Mouse (Mus musculus) CH12.LX (cell line): Measurements from ENCODE around the gene Vps51. TPM values are rescaled to one million over a fixed set of nuclear protein-coding genes. Genes with fewer than 3 reads are reported as not detected.

Experiments
- DNase-seq: peaks from one replicate; pipeline ENCODE4 v3.0.0-alpha.2; 2013; ENCODE audit errors: extremely low read depth
- H3K27ac ChIP-seq: 2 replicates; pipeline ENCODE4 v1.5.1; 2012; ENCODE audit warnings: low read depth, mild to moderate bottlenecking, control low read depth, moderate library complexity; ENCODE audit not compliant: insufficient read depth
- H3K27me3 ChIP-seq: replicated peaks from 2 replicates; pipeline ENCODE3; 2012; ENCODE audit warnings: inconsistent platforms
- H3K36me3 ChIP-seq, 2 experiments: replicated peaks in 1 of 2; 2 replicates each; pipeline versions ENCODE3 to v1.6.1; 2012; ENCODE audit warnings: inconsistent platforms in 1 of 2, low read length in 1 of 2, mild to moderate bottlenecking in 1 of 2, mixed read lengths in 1 of 2, moderate library complexity in 1 of 2; ENCODE audit not compliant: control insufficient read depth in 1 of 2, insufficient read depth in 1 of 2
- H3K4me1 ChIP-seq, 2 experiments: 2 replicates each; pipeline ENCODE4 v1.6.1; 2012; ENCODE audit warnings: inconsistent platforms in 1 of 2, moderate library complexity in 1 of 2; ENCODE audit not compliant: insufficient read depth in 2 of 2, control insufficient read depth in 1 of 2
- H3K4me2 ChIP-seq: 2 replicates; pipeline ENCODE4 v1.6.1; 2012; ENCODE audit warnings: low read depth, mild to moderate bottlenecking, control low read depth; ENCODE audit not compliant: poor library complexity, insufficient read depth, severe bottlenecking
- H3K4me3 ChIP-seq, 3 experiments: fragments of 150-350 bp in 1 of 3; sonication (generic) in 1 of 3; replicated peaks in 1 of 3; 2 replicates each; pipeline versions ENCODE3 to v1.5.1; 2011 to 2012; ENCODE audit warnings: low read depth in 2 of 3, low read length in 2 of 3, mild to moderate bottlenecking in 2 of 3, moderate library complexity in 2 of 3, control low read depth in 1 of 3, improper control_type of control experiment in 1 of 3, inconsistent platforms in 1 of 3, mixed read lengths in 1 of 3; ENCODE audit not compliant: poor library complexity in 1 of 3
- H3K79me2 ChIP-seq: replicated peaks from 2 replicates; pipeline ENCODE4 v1.6.1; 2012; ENCODE audit warnings: mild to moderate bottlenecking, moderate library complexity; ENCODE audit not compliant: control insufficient read depth, poor library complexity, insufficient read depth, severe bottlenecking; ENCODE audit errors: extremely low read depth
- H3K9ac ChIP-seq: 2 replicates; pipeline ENCODE4 v1.6.1; 2012; ENCODE audit warnings: low read depth, mild to moderate bottlenecking, control low read depth, moderate library complexity; ENCODE audit not compliant: insufficient read depth
- H3K9me3 ChIP-seq: replicated peaks from 2 replicates; pipeline ENCODE3; 2012; ENCODE audit warnings: low read length, inconsistent platforms, mixed read lengths
- BHLHE40 ChIP-seq: IDR thresholded peaks from 2 replicates; pipeline ENCODE4 v1.6.1; 2011; ENCODE audit warnings: mild to moderate bottlenecking, low read depth, low read length, improper control_type of control experiment
- CHD1 ChIP-seq: IDR thresholded peaks from 2 replicates; pipeline ENCODE4 v1.6.1; 2012; ENCODE audit warnings: low read depth, low read length, improper control_type of control experiment, inconsistent platforms
- CHD2 ChIP-seq: IDR thresholded peaks from 2 replicates; pipeline ENCODE4 v1.6.1; 2011; ENCODE audit warnings: low read length, improper control_type of control experiment
- E2F4 ChIP-seq: IDR thresholded peaks from 2 replicates; pipeline ENCODE4 v1.6.1; 2011; ENCODE audit warnings: low read depth, low read length, improper control_type of control experiment; ENCODE audit not compliant: insufficient replicate concordance
- ELF1 ChIP-seq: IDR thresholded peaks from 2 replicates; pipeline ENCODE4 v1.6.1; 2014; ENCODE audit warnings: low read depth, mild to moderate bottlenecking, inconsistent platforms, low read length, improper control_type of control experiment
- EP300 ChIP-seq: IDR thresholded peaks from 2 replicates; pipeline ENCODE4 v1.6.1; 2011; ENCODE audit warnings: low read length, improper control_type of control experiment
- ETS1 ChIP-seq: conservative IDR thresholded peaks from 2 replicates; pipeline ENCODE4 v1.6.1; 2012; ENCODE audit warnings: low read depth, mild to moderate bottlenecking, inconsistent platforms, low read length, improper control_type of control experiment, moderate library complexity
- IRF4 ChIP-seq: IDR thresholded peaks from 2 replicates; pipeline ENCODE4 v1.6.1; 2014; ENCODE audit warnings: low read depth, mild to moderate bottlenecking, inconsistent platforms, low read length, improper control_type of control experiment
- KAT2A ChIP-seq: IDR thresholded peaks from 2 replicates; pipeline ENCODE4 v1.6.1; 2012; ENCODE audit warnings: low read length, improper control_type of control experiment, inconsistent platforms; ENCODE audit not compliant: insufficient replicate concordance
- MAZ ChIP-seq: IDR thresholded peaks from 2 replicates; pipeline ENCODE4 v1.6.1; 2012; ENCODE audit warnings: low read depth, mild to moderate bottlenecking, inconsistent platforms, low read length, improper control_type of control experiment, moderate library complexity
- MEF2A ChIP-seq: IDR thresholded peaks from 2 replicates; pipeline ENCODE4 v1.6.1; 2014; ENCODE audit warnings: low read depth, mild to moderate bottlenecking, inconsistent platforms, low read length, improper control_type of control experiment, borderline replicate concordance
- MYC ChIP-seq: IDR thresholded peaks from 2 replicates; pipeline ENCODE4 v1.6.1; 2011; ENCODE audit warnings: low read depth, mild to moderate bottlenecking, improper control_type of control experiment, low read length
- NRF1 ChIP-seq: IDR thresholded peaks from 2 replicates; pipeline ENCODE4 v1.6.1; 2014; ENCODE audit warnings: low read depth, mild to moderate bottlenecking, inconsistent platforms, low read length, improper control_type of control experiment, moderate library complexity
- POLR2A ChIP-seq: IDR thresholded peaks from 2 replicates; pipeline ENCODE4 v1.6.1; 2011; ENCODE audit warnings: low read depth, mild to moderate bottlenecking, improper control_type of control experiment, low read length
- POLR2AphosphoS2 ChIP-seq: IDR thresholded peaks from 2 replicates; pipeline ENCODE4 v1.6.1; 2011; ENCODE audit warnings: low read depth, low read length, improper control_type of control experiment
- SIN3A ChIP-seq: IDR thresholded peaks from 2 replicates; pipeline ENCODE4 v1.6.1; 2012; ENCODE audit warnings: low read length, improper control_type of control experiment, inconsistent platforms
- TBP ChIP-seq: conservative IDR thresholded peaks from 2 replicates; pipeline ENCODE4 v1.6.1; 2011; ENCODE audit warnings: low read depth, low read length, improper control_type of control experiment
- TCF12 ChIP-seq: IDR thresholded peaks from 2 replicates; pipeline ENCODE4 v1.6.1; 2014; ENCODE audit warnings: low read depth, mild to moderate bottlenecking, inconsistent platforms, low read length, improper control_type of control experiment
- USF1 ChIP-seq: IDR thresholded peaks from 2 replicates; pipeline ENCODE4 v1.6.1; 2014; ENCODE audit warnings: low read depth, mild to moderate bottlenecking, inconsistent platforms, low read length, improper control_type of control experiment
- ZNF384 ChIP-seq: IDR thresholded peaks from 2 replicates; pipeline ENCODE4 v1.6.1; 2012; ENCODE audit warnings: low read depth, low read length, improper control_type of control experiment, inconsistent platforms
- dilution Hi-C: fragments of 300-500 bp; cut with MboI; formaldehyde crosslinking; loops from 2 replicates; pipeline ENCODE4 v1.14.3; 2020; ENCODE audit warnings: low sequenced_read_pairs; ENCODE audit not compliant: extremely low pct_unique_long_range_greater_than_20kb, extremely low pct_ligation_motif_present
- in situ Hi-C: fragments of 300-500 bp; cut with MboI; formaldehyde crosslinking; loops from 3 replicates; pipeline ENCODE4 v1.14.3; 2019; ENCODE audit warnings: low sequenced_read_pairs, low pct_ligation_motif_present, low pct_unique_long_range_greater_than_20kb, mixed read lengths
- polyA plus RNA-seq: library from polyadenylated mRNA; unstranded; fragments of >175 nt; gene quantifications from 2 replicates; pipeline ENCODE4 v1.2.1, GENCODE M21; 2012; ENCODE audit warnings: low read depth; ENCODE audit not compliant: insufficient read length
- total RNA-seq, 2 experiments: library from RNA; depleted of rRNA; stranded (reverse); fragments of 300-350 nt in 1 of 2; fragments of >200 nt in 1 of 2; gene quantifications; 2 replicates each; pipeline ENCODE4 v1.2.3; 2012 to 2014

Gene Vps51
- total and polyA plus RNA-seq, 3 experiments, result 37.7 to 51.2 (median 48.2) TPM

DNA sequence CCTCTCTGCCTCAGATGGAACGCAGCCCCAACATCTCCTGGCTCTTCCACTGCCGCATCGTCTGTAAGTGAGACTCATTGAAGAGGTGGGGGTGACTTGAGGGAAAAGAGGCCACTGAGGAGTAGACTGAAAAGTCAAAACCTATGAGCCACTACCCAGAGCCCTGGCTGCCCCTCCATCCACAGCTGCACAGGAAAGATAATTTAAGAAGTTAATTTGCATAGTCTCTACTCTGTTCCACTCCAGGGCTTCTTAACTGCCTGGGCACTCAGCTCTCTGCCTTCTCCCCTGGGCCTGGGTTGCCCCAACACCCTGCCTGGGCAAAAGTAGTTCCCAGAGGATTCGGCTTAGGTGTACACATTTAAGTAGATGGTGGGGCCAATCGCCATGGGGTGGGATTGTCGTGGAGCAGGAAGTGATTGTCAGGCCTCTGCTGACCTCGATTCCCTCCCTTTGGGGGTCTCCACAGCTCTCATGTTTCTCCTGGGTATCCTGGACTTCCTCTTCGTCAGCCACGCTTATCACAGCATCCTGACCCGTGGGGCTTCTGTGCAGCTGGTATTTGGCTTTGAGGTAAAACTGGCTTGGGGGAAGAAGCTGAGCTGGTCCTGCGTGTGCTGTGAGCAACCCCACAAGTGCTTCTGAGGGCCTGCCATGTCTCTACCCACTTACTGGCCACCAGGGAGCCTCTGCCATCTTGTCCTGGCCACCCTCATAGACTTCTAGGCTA is 28.2 kb downstream of the Vps51 start:
- peak; percentile 83 for DNase-seq
- peak overlapping the region; percentile 93 for H3K4me2 ChIP-seq
- H3K79me2 ChIP-seq, result peaks cover 56% of the 10 kb centered on the region
- in situ Hi-C loops, result no loop called here
- H3K27me3 ChIP-seq, result no peaks in the 10 kb centered on the region
- TF ChIP-seq TBP (peak; percentile 81), ETS1 (peak; percentile 41), POLR2A (peak; percentile 66), NRF1 (peak; percentile 33; the same call in 1 of the 2 replicates), ZNF384 (no peak), USF1 (no peak), MEF2A (peak; percentile 92), CHD1 (no peak), POLR2AphosphoS2 (peak; percentile 31; the same call in 1 of the 2 replicates), ELF1 (peak; percentile 40; the same call in 1 of the 2 replicates), KAT2A (no peak), EP300 (peak; percentile 80), IRF4 (0 out of 2 replicates have a peak, but pooled peaks have one; percentile 13), CHD2 (peak; percentile 33; the same call in 1 of the 2 replicates), SIN3A (peak; percentile 75), MAZ (peak; percentile 59; the same call in 1 of the 2 replicates), TCF12 (peak; percentile 90), E2F4 (no peak), BHLHE40 (0 out of 2 replicates have a peak, but pooled peaks have one; percentile 6), MYC (0 out of 2 replicates have a peak, but pooled peaks have one; percentile 60)
- H3K4me3 ChIP-seq, result peak overlapping the region; percentile 82 to 99 (median 98)
- peak overlapping the region; percentile 99 for H3K27ac ChIP-seq
- peak overlapping the region; percentile 97 for H3K9ac ChIP-seq
- H3K4me1 ChIP-seq, result peaks cover 37 to 66% of the 10 kb centered on the region in 2 experiments
- dilution Hi-C loops, result no loop called here
- no peaks in the 10 kb centered on the region for H3K9me3 ChIP-seq
- H3K36me3 ChIP-seq, result peaks cover 55 to 59% of the 10 kb centered on the region in 2 experiments

DNA sequence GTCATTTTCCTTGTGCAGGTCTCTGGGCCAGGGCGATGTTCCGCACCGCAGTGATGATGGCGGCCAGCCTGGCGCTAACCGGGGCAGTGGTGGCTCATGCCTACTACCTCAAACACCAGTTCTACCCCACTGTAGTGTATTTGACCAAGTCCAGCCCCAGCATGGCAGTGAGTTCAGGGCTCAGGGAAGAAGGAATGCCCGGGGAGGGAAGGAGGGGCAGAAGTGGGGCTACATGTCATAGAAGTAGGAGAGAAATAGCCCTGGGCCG is 29.2 kb downstream of the Vps51 start:
- no peaks in the 10 kb centered on the region for H3K27me3 ChIP-seq
- dilution Hi-C loops, result no loop called here
- H3K9me3 ChIP-seq, result no peaks in the 10 kb centered on the region
- H3K9ac ChIP-seq, result peak overlapping the region; percentile 97
- H3K4me3 ChIP-seq, result peak overlapping the region; percentile 82 to 99 (median 98)
- in situ Hi-C loops, result no loop called here
- H3K79me2 ChIP-seq, result peaks cover 50% of the 10 kb centered on the region
- TF ChIP-seq POLR2AphosphoS2, result no peak
- peak overlapping the region; percentile 93 for H3K4me2 ChIP-seq
- H3K4me1 ChIP-seq, result peaks cover 30 to 58% of the 10 kb centered on the region in 2 experiments
- peaks cover 45 to 48% of the 10 kb centered on the region in 2 experiments for H3K36me3 ChIP-seq
- no peak for DNase-seq
- peak overlapping the region; percentile 99 for H3K27ac ChIP-seq
